Mouse (Mus musculus) hindbrain, embryonic 16.5 days (tissue): Measurements from ENCODE around the gene Crlf3. TPM values are rescaled to one million over a fixed set of nuclear protein-coding genes. Genes with fewer than 3 reads are reported as not detected.
A peak's percentile ranks its signal among the peaks of the same experiment; 100 is the strongest.

Source experiments
- ATAC-seq: fragments of 200-750 bp; cut with Nextera tagmentation; 2 replicates; pipeline ENCODE4 v1.8.0; 2017; ENCODE audit warnings: moderate TSS enrichment, moderate library complexity
- H3K27ac ChIP-seq: fragments of 300-500 bp; sonication (generic); 2 replicates; pipeline ENCODE4 v1.5.1; 2014; ENCODE audit warnings: low read depth, mild to moderate bottlenecking, control low read depth, low read length, moderate library complexity
- H3K27me3 ChIP-seq: fragments of 300-500 bp; sonication (generic); replicated peaks from 2 replicates; pipeline ENCODE4 v1.6.1; 2014; ENCODE audit warnings: low read length; ENCODE audit not compliant: control insufficient read depth, insufficient read depth
- H3K36me3 ChIP-seq: fragments of 300-500 bp; sonication (generic); 2 replicates; pipeline ENCODE4 v1.6.1; 2014; ENCODE audit warnings: mild to moderate bottlenecking, low read length, moderate library complexity, mixed read lengths; ENCODE audit not compliant: control insufficient read depth, insufficient read depth
- H3K4me1 ChIP-seq: fragments of 300-500 bp; sonication (generic); 2 replicates; pipeline ENCODE4 v1.6.1; 2014; ENCODE audit warnings: low read depth, low read length; ENCODE audit not compliant: control insufficient read depth, insufficient read depth
- H3K4me2 ChIP-seq: fragments of 300-500 bp; sonication (generic); 2 replicates; pipeline ENCODE4 v1.6.1; 2014; ENCODE audit warnings: mild to moderate bottlenecking, low read length, control low read depth, moderate library complexity
- H3K4me3 ChIP-seq: fragments of 300-500 bp; sonication (generic); 2 replicates; pipeline ENCODE4 v1.5.1; 2014; ENCODE audit warnings: mild to moderate bottlenecking, low read length, control low read depth, moderate library complexity
- H3K9ac ChIP-seq: fragments of 300-500 bp; sonication (generic); 2 replicates; pipeline ENCODE4 v1.6.1; 2014; ENCODE audit warnings: low read depth, mild to moderate bottlenecking, control low read depth, low read length, moderate library complexity
- H3K9me3 ChIP-seq: fragments of 300-500 bp; sonication (generic); 2 replicates; pipeline ENCODE4 v1.6.1; 2014; ENCODE audit warnings: mild to moderate bottlenecking, low read length, moderate library complexity; ENCODE audit not compliant: control insufficient read depth
- WGBS: fragments of 180-500 bp; shearing (Covaris S2); extraction: QIAGEN DNeasy Blood & Tissue Kit; methylation state at CpG from one replicate; pipeline ENCODE4 v1.1.7; 2014; 5-methylcytosine and 5-hydroxymethylcytosine counted together
- polyA plus RNA-seq: library from polyadenylated mRNA; unstranded; fragments of >200 nt; fragmentation: Nextera tagmentation; extraction: Ambion mirVana; gene quantifications from 2 replicates; pipeline ENCODE4 v1.2.1, GENCODE M21; 2015

Gene Crlf3
- 12.6 and 13.8 TPM in 2 replicates for polyA plus RNA-seq

DNA sequence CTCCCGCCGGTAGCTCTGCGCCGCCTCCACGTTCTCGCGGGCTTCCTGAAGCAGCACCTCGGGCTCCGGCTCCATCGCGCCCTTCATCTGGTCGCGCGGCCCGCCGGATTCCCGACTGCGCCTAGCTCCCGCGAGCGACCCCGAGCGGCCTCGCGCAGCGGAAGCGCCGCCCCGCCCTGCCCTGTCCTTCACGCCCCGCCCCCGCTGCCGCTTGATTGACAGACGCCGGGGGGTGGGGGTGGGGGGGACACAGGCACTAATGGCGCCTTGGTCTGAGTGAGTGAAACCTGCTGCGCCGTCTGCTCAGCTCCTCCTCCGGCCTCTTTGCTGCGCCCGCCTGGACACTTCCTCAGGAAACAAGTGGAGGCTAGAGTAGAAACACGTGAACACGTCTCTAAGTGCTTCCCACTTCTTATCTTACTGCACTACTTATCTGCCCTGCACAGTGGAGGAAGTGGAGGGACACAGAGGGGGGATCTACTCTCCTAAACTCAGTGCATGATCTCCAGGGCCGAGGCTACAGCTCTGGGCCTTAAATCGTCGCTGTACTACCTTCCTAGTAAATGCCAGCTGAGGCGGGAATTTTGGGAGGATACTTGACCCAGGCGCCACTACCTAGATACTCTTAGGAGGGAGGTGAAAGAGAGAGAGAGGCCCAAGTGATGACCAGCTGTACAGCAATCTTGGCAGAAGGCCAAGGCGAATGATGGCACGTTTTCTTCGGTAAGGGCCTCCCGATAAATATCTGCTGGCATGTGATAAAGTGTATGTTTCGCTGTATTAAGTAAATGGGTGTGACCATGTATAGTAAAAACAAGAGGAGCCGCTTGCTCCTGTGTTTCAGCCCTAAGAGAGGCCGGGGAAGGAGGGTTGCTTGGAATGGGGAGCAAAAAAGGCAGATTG is at the start of gene Crlf3:
Gene Crlf3 (minus strand): TSS at position 166 of the 903 bp plus-strand sequence.
- Histone ChIP-seq H3K27me3 (no peaks in the 10 kb centered on the region), H3K9ac (peak within 1 kb of the TSS; percentile 94), H3K4me2 (peak within 1 kb of the TSS; percentile 85), H3K4me3 (peak within 1 kb of the TSS; percentile 98), H3K4me1 (peaks cover 12% of the 10 kb centered on the region), H3K9me3 (no peaks in the 10 kb centered on the region), H3K36me3 (no peaks in the 10 kb centered on the region), H3K27ac (peak within 1 kb of the TSS; percentile 82)
- WGBS: 5% methylated on average over 55 of the region's 55 CpGs
- ATAC-seq: peak; percentile 95

- Histone ChIP-seq H3K27ac (no peak overlapping the region), H3K4me1 (no peaks in the 10 kb centered on the region), H3K36me3 (peaks cover 20% of the 10 kb centered on the region), H3K9ac (no peak overlapping the region), H3K9me3 (no peaks in the 10 kb centered on the region), H3K27me3 (no peaks in the 10 kb centered on the region), H3K4me3 (no peak overlapping the region), H3K4me2 (no peak overlapping the region)
- no peak for ATAC-seq
- 86% methylated on average over 1 of the region's 1 CpGs for WGBS
Observed at GRCm38 (mm10) chr11:80116411-80116810, 35.6 kb upstream of the Crlf3 start.

DNA sequence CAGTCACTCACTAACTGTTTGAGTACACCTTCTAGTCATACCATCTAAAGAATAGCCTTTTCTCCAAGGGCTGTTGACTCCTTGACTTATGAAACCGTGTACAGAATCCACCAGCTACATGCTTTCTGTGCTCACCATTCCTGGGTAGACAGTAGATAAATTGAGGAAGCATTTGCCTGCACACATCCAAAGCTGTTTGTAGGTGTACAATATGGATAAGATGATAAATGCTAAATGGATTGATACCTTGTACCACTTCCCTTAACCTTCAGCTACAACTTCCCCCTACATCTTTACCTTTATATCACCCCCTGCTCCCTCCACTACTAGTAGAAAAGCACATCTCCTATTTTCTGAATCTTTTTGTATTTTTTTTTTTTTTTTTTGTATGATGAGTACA is 23.6 kb upstream of the Crlf3 start:
- 83% methylated on average over 1 of the region's 1 CpGs for WGBS
- H3K9me3 ChIP-seq: no peaks in the 10 kb centered on the region
- no peaks in the 10 kb centered on the region for H3K4me1 ChIP-seq
- H3K4me2 ChIP-seq: no peak overlapping the region
- peaks cover 8% of the 10 kb centered on the region for H3K36me3 ChIP-seq
- no peak overlapping the region for H3K9ac ChIP-seq
- H3K27me3 ChIP-seq: no peaks in the 10 kb centered on the region
- no peak for ATAC-seq
- H3K4me3 ChIP-seq: no peak overlapping the region
- H3K27ac ChIP-seq: no peak overlapping the region

DNA sequence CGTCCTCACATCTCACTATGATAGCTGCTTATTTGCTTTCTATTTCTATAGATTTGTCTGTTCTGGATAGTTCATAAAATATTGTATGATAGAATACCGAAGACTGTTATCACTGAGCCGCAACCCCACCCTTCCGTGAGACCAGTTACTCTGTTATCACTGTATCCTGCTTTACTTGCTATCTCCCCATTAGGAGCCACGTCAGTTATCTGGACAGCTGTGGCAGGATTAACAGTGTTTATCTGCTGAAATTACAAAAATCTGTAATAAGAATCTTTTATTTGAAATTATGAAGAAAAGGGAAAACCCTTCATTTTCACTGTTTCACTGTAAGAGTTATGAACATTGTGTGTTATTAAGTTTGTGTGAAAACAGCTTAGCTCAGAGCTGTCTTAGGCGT is 20.5 kb upstream of the Crlf3 start:
- H3K4me2 ChIP-seq: no peak overlapping the region
- ATAC-seq: no peak
- H3K9ac ChIP-seq: no peak overlapping the region
- no peaks in the 10 kb centered on the region for H3K9me3 ChIP-seq
- 95% methylated on average over 6 of the region's 6 CpGs for WGBS
- no peak overlapping the region for H3K27ac ChIP-seq
- H3K4me3 ChIP-seq: no peak overlapping the region
- no peaks in the 10 kb centered on the region for H3K4me1 ChIP-seq
- H3K36me3 ChIP-seq: peaks cover 6% of the 10 kb centered on the region; the same call in 1 of the 2 replicates
- H3K27me3 ChIP-seq: no peaks in the 10 kb centered on the region

GRCm38 (mm10) chr11:80098444-80099056 is 17.8 kb upstream of the Crlf3 start:
- no peaks in the 10 kb centered on the region for H3K27me3 ChIP-seq
- no peak overlapping the region for H3K4me2 ChIP-seq
- H3K27ac ChIP-seq: no peak overlapping the region
- ATAC-seq: no peak
- no peaks in the 10 kb centered on the region for H3K4me1 ChIP-seq
- H3K9me3 ChIP-seq: no peaks in the 10 kb centered on the region
- H3K9ac ChIP-seq: no peak overlapping the region
- H3K4me3 ChIP-seq: no peak overlapping the region
- WGBS: 92% methylated on average over 3 of the region's 3 CpGs
- H3K36me3 ChIP-seq: peaks cover 4% of the 10 kb centered on the region

- H3K4me1 ChIP-seq: peaks cover 9% of the 10 kb centered on the region
- ATAC-seq: no peak
- no peaks in the 10 kb centered on the region for H3K27me3 ChIP-seq
- H3K27ac ChIP-seq: no peak overlapping the region
- 58% methylated on average over 3 of the region's 3 CpGs for WGBS
- H3K4me3 ChIP-seq: no peak overlapping the region
- H3K9ac ChIP-seq: no peak overlapping the region
- H3K36me3 ChIP-seq: no peaks in the 10 kb centered on the region; the same call in none of the 2 replicates
- H3K9me3 ChIP-seq: no peaks in the 10 kb centered on the region
- peak overlapping the region; percentile 91 for H3K4me2 ChIP-seq
Observed at GRCm38 (mm10) chr11:80090555-80091164, 9.9 kb upstream of the Crlf3 start.

DNA sequence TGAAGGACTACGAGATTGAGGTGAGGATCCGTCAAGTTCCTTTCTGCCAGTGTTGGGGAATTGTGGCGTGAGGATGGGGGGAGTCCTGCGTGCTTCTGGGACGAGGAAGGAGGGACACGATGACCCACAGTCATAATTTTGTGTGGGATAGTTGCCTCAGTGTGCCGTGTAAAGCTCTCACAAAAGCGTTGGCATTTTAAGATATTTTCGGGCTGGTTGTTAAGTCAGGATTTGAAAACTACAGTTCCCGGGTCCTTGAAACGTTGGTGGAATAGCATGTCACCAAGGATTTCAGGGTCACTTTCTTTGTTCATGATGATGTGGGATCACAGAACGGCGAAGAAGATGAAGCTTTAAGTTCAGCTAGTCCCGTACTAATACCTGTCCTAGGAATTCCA is 9.0 kb upstream of the Crlf3 start:
- no peaks in the 10 kb centered on the region for H3K36me3 ChIP-seq
- H3K9me3 ChIP-seq: no peaks in the 10 kb centered on the region
- peak overlapping the region; percentile 91 for H3K4me2 ChIP-seq
- no peak for ATAC-seq
- peak overlapping the region; percentile 84 for H3K9ac ChIP-seq
- no peaks in the 10 kb centered on the region for H3K27me3 ChIP-seq
- H3K4me1 ChIP-seq: peaks cover 9% of the 10 kb centered on the region
- WGBS: under 1% methylated on average over 14 of the region's 14 CpGs
- peak overlapping the region; percentile 29; the same call in 1 of the 2 replicates for H3K27ac ChIP-seq
- peak overlapping the region; percentile 98 for H3K4me3 ChIP-seq

- no peaks in the 10 kb centered on the region for H3K9me3 ChIP-seq
- peak within 1 kb of the TSS; percentile 84 for H3K9ac ChIP-seq
- 5% methylated on average over 57 of the region's 57 CpGs for WGBS
- peak within 1 kb of the TSS; percentile 29; the same call in 1 of the 2 replicates for H3K27ac ChIP-seq
- no peaks in the 10 kb centered on the region for H3K36me3 ChIP-seq
- H3K4me2 ChIP-seq: peak within 1 kb of the TSS; percentile 91
- H3K27me3 ChIP-seq: no peaks in the 10 kb centered on the region
- peaks cover 9% of the 10 kb centered on the region for H3K4me1 ChIP-seq
- ATAC-seq: peak; percentile 85
- H3K4me3 ChIP-seq: peak within 1 kb of the TSS; percentile 98
Observed at GRCm38 (mm10) chr11:80088917-80089816, 8.4 kb upstream of the Crlf3 start, which contains the start of gene Atad5. Gene Atad5, plus strand, starts transcription at chr11:80089400.
